Mouse (Mus musculus): ENCODE measurements at regions not wholly inside any gene's neighbourhood (a gene's known extent, or its start where the extent isn't known, plus 50 kb on each side); places are given as distances from the start of the nearest gene placed in this dataset.

DNA sequence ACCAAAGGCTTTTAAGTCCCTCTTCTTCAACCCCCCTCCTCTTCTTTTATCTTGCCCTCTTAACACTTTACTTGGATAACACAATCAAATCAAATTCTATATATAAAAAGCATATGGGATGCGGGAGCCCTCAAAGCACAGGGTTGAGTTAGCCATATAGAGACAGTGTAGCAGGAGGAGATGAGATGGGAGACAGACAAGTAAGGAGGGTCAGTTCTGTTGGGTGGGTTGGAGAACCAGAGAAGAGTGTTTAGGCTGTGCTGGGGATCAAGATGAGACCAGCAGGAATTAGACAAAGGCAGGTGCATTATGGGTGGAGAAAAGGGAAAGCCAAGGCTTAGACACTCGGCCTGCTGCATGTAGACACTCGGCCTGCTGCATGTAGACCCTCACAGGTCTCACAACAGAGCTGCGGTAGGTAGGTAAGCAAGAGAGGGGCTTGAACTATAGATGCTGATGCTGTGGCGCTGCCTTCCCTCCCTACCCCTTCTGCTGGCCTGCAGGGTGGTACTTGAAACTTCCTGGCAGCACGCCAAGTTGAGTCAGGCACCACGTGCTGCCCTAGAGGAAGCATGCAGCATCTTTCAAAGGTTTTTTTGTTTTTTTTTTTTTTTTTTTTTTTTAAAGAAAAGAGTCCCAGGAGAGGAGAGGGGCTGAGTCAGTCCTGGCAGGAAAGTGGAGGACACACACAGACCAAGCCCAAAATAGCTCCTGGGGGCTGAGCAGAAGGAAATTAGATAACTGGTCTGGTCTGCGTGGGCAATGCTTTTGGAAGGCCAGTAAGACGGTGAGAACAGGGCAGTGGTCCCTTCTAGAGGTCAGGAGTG lies 101.3 kb upstream of the Serp2 start:
- H3K27ac ChIP-seq (ENCODE audit: low read depth, low read length), result no peak overlapping the region
- no peak overlapping the region for H3K4me3 ChIP-seq (ENCODE audit: low read depth, low read length)
- H3K9me3 ChIP-seq (ENCODE audit: control insufficient read depth, low read length), result no peaks in the 10 kb centered on the region
- no peaks in the 10 kb centered on the region for H3K27me3 ChIP-seq (ENCODE audit: control insufficient read depth, insufficient read depth, low read length)
- no peak overlapping the region for H3K9ac ChIP-seq (replicated peaks; ENCODE audit: low read depth, low read length)
- no peaks in the 10 kb centered on the region for H3K36me3 ChIP-seq (ENCODE audit: control insufficient read depth, insufficient read depth, low read length)
- ATAC-seq (ENCODE audit: low read depth), result peak; percentile 76
- no peak overlapping the region for H3K4me2 ChIP-seq (ENCODE audit: low read depth, low read length)
- peaks cover 13% of the 10 kb centered on the region; the same call in 1 of the 2 replicates for H3K4me1 ChIP-seq (ENCODE audit: control insufficient read depth, insufficient read depth, low read length)
- 37% methylated on average over 9 of the region's 9 CpGs for WGBS

- ATAC-seq (ENCODE audit: low read depth), result peak; percentile 41; the same call in 1 of the 2 replicates
- no peak overlapping the region for H3K4me3 ChIP-seq (ENCODE audit: low read depth, low read length)
Measured at GRCm38 (mm10) chr14:76657375-76657774, 100.7 kb upstream of the Serp2 start.

DNA sequence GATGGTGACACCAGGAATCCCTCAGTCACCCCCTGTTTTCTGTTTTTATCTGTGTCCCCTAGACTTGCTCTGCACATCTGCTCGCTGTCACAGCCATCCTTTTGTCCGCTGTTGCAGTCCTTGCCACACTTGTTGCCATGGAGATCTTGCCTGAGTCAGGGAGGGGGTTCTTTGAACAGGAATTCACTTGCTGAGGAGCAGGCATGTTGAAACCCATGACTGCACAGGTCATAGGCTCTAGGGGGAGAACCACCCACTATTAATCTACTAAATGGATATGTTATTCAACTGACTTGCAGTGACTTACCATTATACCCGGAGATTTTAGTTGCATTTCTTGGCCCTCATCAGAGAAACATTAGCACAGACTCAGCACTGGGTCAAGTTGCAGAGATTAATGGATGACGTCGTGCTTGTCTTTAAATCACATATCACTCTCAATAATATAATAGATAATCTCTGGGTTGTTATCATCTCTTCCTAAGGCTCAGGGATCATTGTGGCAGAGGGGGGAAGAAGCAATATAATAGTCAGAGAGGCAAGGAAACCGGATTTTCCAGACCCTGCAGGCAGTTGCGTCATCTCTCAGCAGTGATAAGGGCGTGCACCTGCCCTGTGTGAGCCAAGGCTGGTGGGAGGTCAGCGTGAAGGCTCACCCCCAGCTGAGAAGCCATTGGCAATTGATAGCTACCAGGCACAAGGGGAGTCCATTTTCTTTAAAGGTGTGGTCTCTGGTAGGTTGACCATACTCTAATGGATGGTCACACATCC lies 95.9 kb upstream of the Serp2 start:
- H3K27ac ChIP-seq (ENCODE audit: low read depth, low read length), result no peak overlapping the region
- H3K36me3 ChIP-seq (ENCODE audit: control insufficient read depth, insufficient read depth, low read length), result no peaks in the 10 kb centered on the region
- no peak overlapping the region for H3K4me3 ChIP-seq (ENCODE audit: low read depth, low read length)
- H3K27me3 ChIP-seq (ENCODE audit: control insufficient read depth, insufficient read depth, low read length), result no peaks in the 10 kb centered on the region
- no peak overlapping the region for H3K9ac ChIP-seq (replicated peaks; ENCODE audit: low read depth, low read length)
- H3K4me2 ChIP-seq (ENCODE audit: low read depth, low read length), result no peak overlapping the region
- no peak for ATAC-seq (ENCODE audit: low read depth)
- no peaks in the 10 kb centered on the region for H3K9me3 ChIP-seq (ENCODE audit: control insufficient read depth, low read length)
- 54% methylated on average over 9 of the region's 9 CpGs for WGBS
- peaks cover 7% of the 10 kb centered on the region; the same call in 1 of the 2 replicates for H3K4me1 ChIP-seq (ENCODE audit: control insufficient read depth, insufficient read depth, low read length)

More at GRCm38 (mm10) chr14:76657375-76657774, 100.7 kb upstream of the Serp2 start:
- H3K9me3 ChIP-seq (ENCODE audit: control insufficient read depth, low read length), result no peaks in the 10 kb centered on the region
- no peaks in the 10 kb centered on the region for H3K27me3 ChIP-seq (ENCODE audit: control insufficient read depth, insufficient read depth, low read length)
- H3K4me1 ChIP-seq (ENCODE audit: control insufficient read depth, insufficient read depth, low read length), result peaks cover 13% of the 10 kb centered on the region; the same call in 1 of the 2 replicates
- H3K36me3 ChIP-seq (ENCODE audit: control insufficient read depth, insufficient read depth, low read length), result no peaks in the 10 kb centered on the region
- H3K27ac ChIP-seq (ENCODE audit: low read depth, low read length), result peak overlapping the region; percentile 35; the same call in 1 of the 2 replicates
- no peak overlapping the region for H3K9ac ChIP-seq (replicated peaks; ENCODE audit: low read depth, low read length)
- WGBS, result 28% methylated on average over 7 of the region's 7 CpGs
- no peak overlapping the region for H3K4me2 ChIP-seq (ENCODE audit: low read depth, low read length)

GRCm38 (mm10) chr14:76651096-76651495 lies 94.4 kb upstream of the Serp2 start:
- H3K4me3 ChIP-seq (ENCODE audit: low read depth, low read length), result no peak overlapping the region
- no peak for ATAC-seq (ENCODE audit: low read depth)
- no peak overlapping the region for H3K9ac ChIP-seq (replicated peaks; ENCODE audit: low read depth, low read length)
- H3K9me3 ChIP-seq (ENCODE audit: control insufficient read depth, low read length), result no peaks in the 10 kb centered on the region
- 94% methylated on average over 8 of the region's 8 CpGs for WGBS
- no peaks in the 10 kb centered on the region for H3K4me1 ChIP-seq (ENCODE audit: control insufficient read depth, insufficient read depth, low read length)
- H3K27me3 ChIP-seq (ENCODE audit: control insufficient read depth, insufficient read depth, low read length), result no peaks in the 10 kb centered on the region
- H3K27ac ChIP-seq (ENCODE audit: low read depth, low read length), result no peak overlapping the region
- H3K4me2 ChIP-seq (ENCODE audit: low read depth, low read length), result no peak overlapping the region
- no peaks in the 10 kb centered on the region for H3K36me3 ChIP-seq (ENCODE audit: control insufficient read depth, insufficient read depth, low read length)

- no peak for ATAC-seq (ENCODE audit: low read depth)
- no peaks in the 10 kb centered on the region for H3K36me3 ChIP-seq (ENCODE audit: control insufficient read depth, insufficient read depth, low read length)
- no peak overlapping the region for H3K27ac ChIP-seq (ENCODE audit: low read depth, low read length)
- H3K9me3 ChIP-seq (ENCODE audit: control insufficient read depth, low read length), result no peaks in the 10 kb centered on the region
- no peaks in the 10 kb centered on the region for H3K27me3 ChIP-seq (ENCODE audit: control insufficient read depth, insufficient read depth, low read length)
- no peak overlapping the region for H3K4me3 ChIP-seq (ENCODE audit: low read depth, low read length)
- no peaks in the 10 kb centered on the region for H3K4me1 ChIP-seq (ENCODE audit: control insufficient read depth, insufficient read depth, low read length)
- no peak overlapping the region for H3K9ac ChIP-seq (replicated peaks; ENCODE audit: low read depth, low read length)
- no peak overlapping the region for H3K4me2 ChIP-seq (ENCODE audit: low read depth, low read length)
- 88% methylated on average over 3 of the region's 3 CpGs for WGBS
Measured at GRCm38 (mm10) chr14:76649927-76650326, 93.2 kb upstream of the Serp2 start.

- WGBS, result 88% methylated on average over 3 of the region's 3 CpGs
- Histone ChIP-seq H3K4me2 (ENCODE audit: low read depth, low read length) (no peak overlapping the region), H3K4me1 (ENCODE audit: control insufficient read depth, insufficient read depth, low read length) (no peaks in the 10 kb centered on the region), H3K9me3 (ENCODE audit: control insufficient read depth, low read length) (no peaks in the 10 kb centered on the region), H3K9ac (replicated peaks; ENCODE audit: low read depth, low read length) (no peak overlapping the region), H3K27me3 (ENCODE audit: control insufficient read depth, insufficient read depth, low read length) (no peaks in the 10 kb centered on the region), H3K4me3 (ENCODE audit: low read depth, low read length) (no peak overlapping the region), H3K36me3 (ENCODE audit: control insufficient read depth, insufficient read depth, low read length) (no peaks in the 10 kb centered on the region), H3K27ac (ENCODE audit: low read depth, low read length) (no peak overlapping the region)
- ATAC-seq (ENCODE audit: low read depth), result no peak
Measured at GRCm38 (mm10) chr14:76644716-76645115, 88.0 kb upstream of the Serp2 start.

DNA sequence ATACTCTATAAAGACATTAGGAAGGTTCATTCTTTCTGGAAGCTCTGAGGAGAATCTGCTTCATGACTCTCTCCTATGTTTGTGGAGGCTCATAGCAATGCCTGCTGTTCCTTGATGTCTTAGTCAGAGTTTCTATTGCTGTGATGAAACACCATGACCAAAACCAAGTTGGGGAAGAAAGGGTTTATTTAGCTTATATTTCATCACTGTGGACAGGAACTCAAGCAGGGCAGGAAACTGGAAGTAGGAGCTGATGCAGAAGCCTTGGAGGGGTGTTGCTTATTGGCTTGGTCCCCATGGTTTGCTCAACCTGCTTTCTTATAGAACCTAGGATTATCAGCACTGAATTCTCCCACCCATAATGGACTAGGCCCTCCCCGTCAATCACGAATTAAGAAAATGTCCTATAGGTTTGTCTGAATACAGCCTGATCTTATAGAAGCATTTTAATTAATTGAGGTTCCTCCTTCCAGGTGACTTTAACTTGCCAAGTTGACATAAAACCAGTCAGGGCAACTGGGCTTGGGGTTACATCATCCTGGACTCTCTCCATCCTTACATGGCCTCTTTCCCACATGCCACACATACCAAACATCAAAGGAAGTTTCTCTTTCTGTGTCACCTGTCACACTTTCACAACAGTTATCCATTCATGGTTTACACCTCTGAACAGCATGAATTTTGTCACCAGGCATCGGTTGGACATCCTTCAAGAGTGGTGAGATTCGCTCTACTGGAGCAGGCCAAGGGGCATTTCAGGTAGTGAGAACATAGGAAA lies 85.3 kb upstream of the Serp2 start:
- no peaks in the 10 kb centered on the region for H3K9me3 ChIP-seq (ENCODE audit: control insufficient read depth, low read length)
- no peaks in the 10 kb centered on the region for H3K36me3 ChIP-seq (ENCODE audit: control insufficient read depth, insufficient read depth, low read length)
- H3K27me3 ChIP-seq (ENCODE audit: control insufficient read depth, insufficient read depth, low read length), result no peaks in the 10 kb centered on the region
- 97% methylated on average over 4 of the region's 4 CpGs for WGBS
- no peak overlapping the region for H3K9ac ChIP-seq (replicated peaks; ENCODE audit: low read depth, low read length)
- no peak for ATAC-seq (ENCODE audit: low read depth)
- no peak overlapping the region for H3K4me3 ChIP-seq (ENCODE audit: low read depth, low read length)
- H3K4me1 ChIP-seq (ENCODE audit: control insufficient read depth, insufficient read depth, low read length), result no peaks in the 10 kb centered on the region
- H3K27ac ChIP-seq (ENCODE audit: low read depth, low read length), result no peak overlapping the region
- H3K4me2 ChIP-seq (ENCODE audit: low read depth, low read length), result no peak overlapping the region

GRCm38 (mm10) chr14:76633170-76633569 lies 76.5 kb upstream of the Serp2 start:
- H3K27me3 ChIP-seq (ENCODE audit: control insufficient read depth, insufficient read depth, low read length), result no peaks in the 10 kb centered on the region
- WGBS, result 68% methylated on average over 6 of the region's 6 CpGs
- H3K9ac ChIP-seq (replicated peaks; ENCODE audit: low read depth, low read length), result no peak overlapping the region
- no peaks in the 10 kb centered on the region for H3K36me3 ChIP-seq (ENCODE audit: control insufficient read depth, insufficient read depth, low read length)
- no peak for ATAC-seq (ENCODE audit: low read depth)
- no peak overlapping the region for H3K27ac ChIP-seq (ENCODE audit: low read depth, low read length)
- no peak overlapping the region for H3K4me3 ChIP-seq (ENCODE audit: low read depth, low read length)
- no peak overlapping the region for H3K4me2 ChIP-seq (ENCODE audit: low read depth, low read length)
- no peaks in the 10 kb centered on the region for H3K9me3 ChIP-seq (ENCODE audit: control insufficient read depth, low read length)
- no peaks in the 10 kb centered on the region for H3K4me1 ChIP-seq (ENCODE audit: control insufficient read depth, insufficient read depth, low read length)

All from neural tube, embryonic 14.5 days (tissue).